Mouse (Mus musculus): ENCODE data around the gene Chmp4b.

Chmp4b gene

DNA sequence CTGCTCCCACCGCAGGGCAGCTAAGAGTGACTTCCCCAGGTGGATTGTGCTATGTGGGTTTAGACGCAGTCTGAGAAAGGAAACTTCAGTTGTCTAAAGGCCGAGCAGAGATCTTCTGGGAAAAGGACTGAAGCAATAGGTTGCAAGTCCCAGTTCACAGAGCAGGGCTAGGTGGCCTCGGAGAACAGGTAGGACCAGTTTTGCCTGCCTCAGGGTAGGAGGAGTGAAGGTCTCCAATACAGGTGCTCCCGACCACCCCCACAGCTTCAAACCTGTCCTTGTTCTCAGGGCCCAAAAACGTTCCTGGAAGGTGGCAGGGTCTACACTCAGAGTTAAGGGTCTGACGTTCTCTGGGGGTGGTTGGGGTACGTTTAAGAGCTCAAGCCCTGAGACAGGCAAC lies at the start of gene Chmp4b:
TSS of gene Chmp4b (plus strand) at position 343 of the 400 bp plus-strand sequence.
- DNase-seq: peak; percentile 77

DNA sequence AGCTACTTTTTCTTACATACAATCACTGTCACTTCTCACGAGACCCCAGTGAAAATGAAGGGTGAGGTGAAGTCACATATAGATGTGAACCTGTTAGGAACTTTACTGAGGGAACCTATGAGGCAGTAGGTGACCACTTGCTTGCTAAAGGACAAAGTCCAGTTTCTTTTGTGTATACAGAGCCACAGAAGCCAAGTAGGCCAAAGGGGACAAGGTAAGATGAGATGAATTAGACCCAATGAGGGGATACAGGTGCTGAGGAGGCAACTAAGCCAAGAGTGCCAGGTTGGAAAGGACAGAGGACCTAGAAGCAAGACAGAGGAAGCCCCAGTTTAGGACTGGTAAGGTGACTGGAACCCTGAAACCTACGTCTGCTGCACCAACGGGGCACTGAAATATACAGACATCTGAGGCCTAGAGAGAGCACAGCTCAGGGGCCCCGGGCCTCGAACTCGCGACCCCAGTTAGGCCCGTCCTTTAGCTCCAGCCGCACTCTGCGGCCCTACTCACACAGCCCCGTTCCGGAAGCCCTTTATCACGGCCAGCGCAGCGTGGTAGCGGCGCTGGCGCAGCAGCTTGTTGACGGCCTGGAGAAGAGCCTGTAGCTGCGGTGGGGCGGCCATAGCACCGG lies 48.4 kb upstream of the Chmp4b start:
- DNase-seq: peak; percentile 60

DNA sequence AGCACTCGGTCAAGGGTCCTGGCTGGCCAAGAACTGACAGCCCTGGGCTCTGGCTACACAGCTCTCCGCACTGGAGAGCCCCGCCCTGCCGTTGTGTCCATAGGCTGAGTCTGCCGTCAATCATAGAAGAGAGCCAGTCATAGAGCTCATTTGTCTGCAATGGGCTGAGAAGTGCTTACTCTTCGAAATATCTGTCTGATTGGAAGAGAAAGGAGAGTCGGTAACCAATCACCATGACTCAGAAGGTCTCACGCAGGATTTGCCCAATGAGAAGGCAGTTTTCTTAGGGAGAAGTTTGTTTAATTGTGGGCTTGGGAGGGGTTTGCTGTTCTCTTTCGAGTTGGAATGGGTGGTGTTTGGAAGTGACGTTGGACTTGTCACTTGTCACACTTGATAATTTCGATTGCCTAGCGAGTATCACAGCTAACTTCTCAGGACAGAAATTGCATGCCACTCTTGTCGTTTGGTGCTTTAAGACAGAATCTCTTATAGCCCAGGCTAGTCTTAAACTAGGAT lies 47.8 kb upstream of the Chmp4b start, which contains the start of gene Pxmp4:
TSS of gene Pxmp4 (minus strand) at position 71 of the 516 bp plus-strand sequence.
- DNase-seq: peak; percentile 99

DNA sequence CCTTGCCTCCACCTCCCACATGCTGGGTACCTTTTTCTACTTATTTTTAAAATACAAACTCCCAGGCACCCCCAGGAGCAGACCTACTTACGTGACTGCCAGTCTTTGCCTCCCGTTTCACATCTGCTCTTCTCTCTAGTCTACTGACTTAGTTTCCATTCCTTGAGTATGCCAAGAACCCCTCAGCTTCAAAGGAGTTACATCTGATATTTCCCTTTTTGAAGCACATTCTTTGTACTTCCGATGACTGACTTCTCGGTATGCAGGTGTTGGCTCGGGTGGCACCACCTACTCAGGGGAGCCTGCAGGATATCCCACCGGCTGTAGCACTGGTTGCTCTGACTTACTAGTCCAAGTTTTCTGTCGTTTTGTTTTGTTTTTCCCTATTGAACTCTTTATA lies 47.3 kb upstream of the Chmp4b start:
- no peak for DNase-seq

DNA sequence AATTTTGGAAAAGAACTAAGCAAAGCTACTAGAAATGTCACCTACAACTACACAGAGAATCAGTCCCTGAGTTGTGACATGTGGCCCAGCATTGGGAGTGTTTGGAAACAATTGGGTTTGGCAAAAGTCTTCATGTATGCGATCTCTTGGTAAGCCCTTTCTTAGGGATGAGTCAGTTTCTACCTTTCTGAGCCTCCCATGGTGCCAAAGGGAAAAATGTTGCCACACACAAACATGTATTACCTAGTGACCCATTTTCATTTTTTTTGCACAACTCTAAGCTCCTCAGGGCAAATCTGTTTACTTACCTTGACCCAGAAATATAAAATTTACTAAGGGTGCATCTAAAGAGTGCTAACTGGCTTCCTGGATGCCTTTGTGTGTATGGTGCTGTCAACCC lies 44.5 kb upstream of the Chmp4b start:
- DNase-seq: no peak

DNA sequence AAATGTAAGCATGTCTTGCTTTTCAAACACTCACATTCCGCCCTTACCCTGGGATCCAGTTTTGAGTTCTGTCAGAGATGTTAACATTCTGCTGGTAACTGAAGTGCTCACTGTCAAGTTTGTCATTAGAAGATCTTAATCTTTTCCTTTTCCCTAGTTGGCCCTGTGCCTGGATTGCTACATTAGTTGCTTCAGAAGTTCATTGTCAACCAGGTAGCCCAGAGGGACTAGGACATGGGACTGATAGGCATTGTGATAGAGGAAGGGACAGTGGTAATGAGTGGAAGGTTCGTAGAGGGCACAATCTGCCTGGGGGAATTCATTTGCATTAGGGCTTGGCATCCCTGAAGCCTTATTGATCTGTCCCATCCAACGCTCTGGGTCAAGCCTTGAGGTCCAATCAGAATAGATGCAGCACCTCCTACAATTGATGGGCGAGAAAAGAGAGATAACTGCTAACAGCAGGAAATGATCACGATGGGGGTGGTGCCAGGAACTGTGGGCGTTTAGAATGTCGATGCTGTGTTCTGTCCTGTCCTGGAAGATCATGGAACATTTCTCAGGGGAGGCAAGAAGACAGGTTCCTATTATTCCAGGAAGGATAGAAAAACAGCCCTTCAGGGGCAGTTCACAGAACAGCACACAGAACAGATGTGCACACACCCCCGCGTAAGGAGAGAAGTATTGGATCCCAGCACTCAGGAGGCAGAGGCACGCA lies 42.3 kb upstream of the Chmp4b start:
- DNase-seq: no peak

DNA sequence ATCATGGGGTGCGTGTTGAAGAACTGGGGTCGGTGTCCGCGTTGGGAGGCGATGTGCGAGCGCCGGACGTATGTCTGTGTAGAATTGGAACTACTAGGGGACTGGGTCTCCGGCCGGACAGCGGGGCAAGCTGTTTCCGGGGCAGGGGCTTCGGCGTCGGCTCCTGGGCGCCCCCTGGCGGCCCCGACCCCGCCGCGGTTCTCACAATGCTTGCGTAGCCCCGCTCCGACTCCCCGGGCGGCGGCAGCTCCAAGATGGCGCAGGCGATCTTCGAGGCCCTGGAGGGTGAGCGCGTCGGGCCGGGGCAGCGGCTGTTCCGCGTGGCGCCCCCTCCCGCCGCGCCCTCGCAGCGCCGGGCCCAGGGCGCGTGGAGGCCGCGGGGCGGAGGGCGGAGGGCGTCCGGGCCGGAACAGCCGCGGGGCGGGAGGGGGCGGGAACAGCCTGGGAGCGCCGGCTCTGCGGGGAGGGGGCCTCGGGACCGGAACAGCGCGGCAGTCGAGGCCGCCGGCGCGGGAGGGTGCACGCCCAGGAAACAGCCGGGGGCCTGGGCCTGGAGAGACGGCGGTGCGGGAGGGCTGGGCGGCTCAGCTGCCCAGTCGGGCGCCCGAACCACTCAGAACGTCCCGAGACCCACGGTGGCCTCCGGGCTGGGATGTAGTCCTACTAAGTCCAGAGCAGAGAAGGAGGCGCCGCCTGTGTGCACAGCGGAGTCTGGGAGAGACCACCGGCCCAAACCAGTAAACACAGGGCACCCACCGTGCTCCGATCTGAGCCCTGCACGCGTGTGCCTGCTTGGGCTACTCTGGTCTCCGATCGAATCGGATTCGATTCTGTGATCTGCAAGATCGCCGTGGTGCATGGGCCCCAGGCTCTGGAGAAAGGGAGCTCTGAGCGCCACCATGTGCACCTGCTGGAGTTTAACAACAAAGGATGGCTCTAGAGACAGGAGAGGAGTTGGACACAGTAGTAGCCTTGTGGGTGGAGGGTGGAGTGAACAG lies 38.1 kb upstream of the Chmp4b start, which contains the start of the genes Zfp341 and 4930519P11Rik:
TSS of gene Zfp341 (plus strand) at position 180 of the 998 bp plus-strand sequence.
TSS of gene 4930519P11Rik (minus strand) at position 320 of the 998 bp plus-strand sequence.
- DNase-seq: peak; percentile 94

DNA sequence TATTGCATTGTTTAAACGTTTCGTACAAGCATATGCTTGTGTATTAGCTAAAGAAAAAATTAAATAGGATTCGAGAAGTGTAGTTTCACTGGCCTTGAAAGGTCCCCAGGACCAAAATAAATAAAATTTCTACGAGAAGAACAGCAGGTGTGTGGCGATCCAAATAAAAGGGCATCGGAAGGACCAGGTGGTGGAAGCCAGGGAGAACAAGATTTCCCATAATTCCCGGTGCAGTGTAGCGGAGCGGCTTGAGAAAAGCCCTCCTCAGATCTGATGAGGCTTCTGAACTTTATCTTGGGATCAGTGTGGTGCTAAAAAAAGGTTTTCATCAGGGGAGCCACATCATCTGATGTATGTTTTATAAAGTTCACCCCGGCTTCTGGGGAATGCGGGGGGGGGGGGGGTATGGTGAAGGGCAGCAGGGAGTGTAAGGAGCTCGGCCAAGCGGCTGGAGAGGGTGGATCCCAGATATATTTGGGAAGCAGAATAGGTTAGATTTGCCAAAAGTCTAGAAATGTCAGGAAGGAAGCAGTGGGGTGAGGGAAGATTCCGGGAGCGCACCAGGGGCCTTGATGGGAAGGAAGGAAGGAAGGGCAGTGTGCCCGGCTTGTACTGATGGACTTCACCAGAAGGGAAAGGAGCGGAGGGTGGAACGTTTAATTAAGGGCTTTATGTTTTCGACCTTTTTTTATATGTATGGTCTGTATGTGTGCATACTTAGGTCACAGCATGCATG lies 36.5 kb upstream of the Chmp4b start:
- DNase-seq: peak; percentile 33

DNA sequence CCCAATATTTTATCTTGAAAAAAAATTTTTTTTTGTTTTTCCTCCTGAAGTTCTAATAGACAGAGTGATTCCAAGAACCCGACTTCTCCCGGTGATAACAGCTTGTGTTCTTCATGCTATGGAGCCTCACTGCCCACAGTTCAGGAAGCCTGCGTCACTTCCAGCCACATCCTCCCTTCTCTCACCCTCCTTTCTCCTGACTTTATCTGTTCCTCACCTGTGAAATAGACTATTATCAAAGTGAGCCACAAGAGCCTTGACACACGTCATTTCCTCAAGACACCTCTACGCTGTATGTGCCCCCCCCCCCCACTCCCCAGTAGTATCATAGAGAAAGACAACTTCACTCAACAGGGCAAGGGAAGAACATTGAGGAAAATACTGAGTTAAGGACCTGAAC lies 35.8 kb upstream of the Chmp4b start:
- no peak for DNase-seq

DNA sequence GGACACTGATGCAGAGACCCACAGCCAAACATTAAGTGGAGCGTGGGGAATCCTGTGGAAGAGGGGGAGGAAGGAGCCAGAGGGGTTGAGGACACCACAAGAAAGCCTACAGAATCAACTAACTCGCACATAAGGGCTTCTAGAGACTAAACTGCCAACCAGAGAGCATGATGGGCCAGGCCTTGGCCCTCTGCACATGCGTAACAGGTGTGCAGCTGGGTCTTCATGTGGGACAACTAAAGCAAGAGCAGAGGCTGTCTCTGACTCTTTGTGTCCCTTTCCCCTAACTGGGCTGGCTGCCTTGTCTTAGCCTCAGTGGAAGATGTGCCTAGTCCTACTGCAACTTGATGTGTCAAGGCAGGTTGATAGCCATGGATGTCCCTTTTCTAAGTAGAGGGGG lies 34.4 kb upstream of the Chmp4b start:
- no peak for DNase-seq

DNA sequence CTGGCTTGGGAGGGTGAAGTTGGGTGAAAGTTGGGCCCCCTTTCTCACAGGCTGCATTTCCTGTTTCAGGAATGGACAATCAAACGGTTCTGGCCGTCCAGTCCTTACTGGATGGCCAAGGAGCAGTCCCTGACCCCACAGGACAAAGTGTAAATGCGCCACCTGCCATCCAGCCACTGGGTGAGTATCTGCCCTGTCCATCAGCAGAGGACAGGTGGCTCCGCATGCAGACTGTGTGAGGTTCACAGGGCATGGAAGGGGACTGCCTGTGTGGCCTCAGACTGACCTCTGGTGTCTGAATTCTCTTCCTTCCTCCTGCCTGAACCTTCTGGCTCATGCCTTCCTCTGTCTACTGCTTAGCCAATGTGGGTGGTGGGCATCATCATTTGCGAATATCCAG lies 29.8 kb upstream of the Chmp4b start:
- peak; percentile 33 for DNase-seq

DNA sequence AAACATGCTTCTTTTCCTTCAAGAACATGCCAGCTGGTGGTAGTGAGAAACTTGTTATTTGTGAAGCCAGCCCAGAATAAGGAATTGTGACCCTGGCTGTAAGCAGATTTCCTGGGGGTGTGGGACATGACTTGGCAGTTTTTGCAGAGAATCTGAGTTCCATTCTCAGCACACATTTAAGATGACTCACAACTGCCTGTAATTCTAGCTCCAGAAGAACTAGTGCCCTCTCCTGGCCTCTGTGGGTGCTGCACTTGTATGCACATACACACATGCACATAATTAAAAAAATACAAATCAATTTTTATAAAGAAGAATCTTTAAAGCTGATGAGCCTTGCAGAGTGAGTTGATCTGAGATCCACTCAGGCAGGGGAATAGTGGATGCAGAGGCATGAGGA lies 27.4 kb upstream of the Chmp4b start:
- no peak for DNase-seq

DNA sequence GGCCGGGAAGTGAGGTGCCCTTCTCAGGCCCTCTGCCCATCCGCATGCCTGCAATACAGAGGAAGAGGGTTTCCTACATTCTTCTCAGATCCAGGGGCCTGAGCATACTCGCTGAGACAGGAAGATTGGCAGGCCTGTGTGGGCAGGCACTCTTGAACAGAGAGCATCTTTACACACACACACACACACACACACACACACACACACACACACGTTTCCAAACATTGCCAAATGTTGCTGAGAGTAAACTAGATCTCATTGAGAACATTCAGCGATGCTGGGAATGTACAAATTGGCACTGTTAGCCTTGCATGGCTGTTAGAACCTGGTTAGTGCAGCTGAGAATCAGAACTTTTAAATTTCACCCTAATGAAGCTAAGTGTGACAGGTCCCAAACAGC lies 21.0 kb upstream of the Chmp4b start:
- DNase-seq: no peak

DNA sequence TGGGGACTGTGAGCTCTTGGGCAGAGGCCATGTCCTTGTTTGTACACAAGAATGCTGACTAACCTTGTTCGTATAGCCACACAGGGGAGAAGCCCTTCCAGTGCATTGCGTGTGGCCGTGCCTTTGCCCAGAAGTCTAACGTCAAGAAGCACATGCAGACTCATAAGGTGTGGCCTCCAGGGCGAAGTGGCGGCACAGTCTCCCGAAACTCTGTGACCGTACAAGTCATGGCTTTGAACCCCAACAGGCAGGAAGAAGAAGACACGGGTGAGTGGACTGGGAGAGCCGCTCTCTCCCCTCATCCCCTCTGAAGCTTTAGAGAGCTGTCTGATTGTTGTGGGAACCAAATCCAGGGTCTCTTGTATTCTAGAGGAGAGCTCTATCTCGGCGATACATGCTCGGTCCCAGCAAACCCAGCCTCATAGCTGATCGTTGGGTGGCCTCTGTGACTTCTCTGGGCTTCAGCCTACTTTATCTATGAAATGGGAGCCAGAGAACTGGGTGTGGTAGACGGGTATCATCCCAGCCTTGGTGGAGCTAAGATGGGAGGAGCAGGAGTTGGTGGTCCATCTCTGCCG lies 19.2 kb upstream of the Chmp4b start:
- DNase-seq: no peak

DNA sequence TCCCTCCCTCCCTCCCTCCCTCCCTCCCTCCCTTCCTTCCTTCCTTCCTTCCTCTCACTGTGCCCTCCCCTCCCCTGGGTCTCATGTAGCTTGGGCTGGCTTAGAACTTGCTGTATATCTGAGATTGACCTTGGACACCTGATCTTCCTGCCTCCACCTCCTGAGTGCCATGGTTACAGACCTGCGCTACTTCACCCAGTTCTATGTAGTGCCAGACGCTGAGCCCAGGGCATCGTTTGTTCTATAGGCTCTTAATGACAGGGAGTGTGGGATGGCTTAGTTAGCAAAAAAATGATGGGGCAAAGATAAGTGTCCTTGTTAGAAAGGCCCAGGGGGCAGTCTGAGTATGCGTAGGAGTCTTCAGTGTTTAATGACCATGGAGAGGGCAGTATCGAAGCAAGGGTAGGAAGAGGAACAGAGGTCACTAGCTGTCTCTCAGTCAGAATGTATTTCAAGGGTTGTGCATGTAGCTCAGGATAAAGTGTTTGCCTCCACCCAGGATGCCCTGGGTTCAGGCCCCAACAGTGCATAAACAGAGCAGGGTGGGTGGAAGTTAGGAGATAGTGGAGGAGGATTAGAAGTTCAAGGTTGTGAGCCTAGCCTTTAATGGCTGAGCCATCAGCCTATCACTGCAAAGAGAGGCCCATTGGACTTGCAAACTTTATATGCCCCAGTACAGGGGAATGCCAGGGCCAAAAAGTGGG lies 18.3 kb upstream of the Chmp4b start:
- no peak for DNase-seq

DNA sequence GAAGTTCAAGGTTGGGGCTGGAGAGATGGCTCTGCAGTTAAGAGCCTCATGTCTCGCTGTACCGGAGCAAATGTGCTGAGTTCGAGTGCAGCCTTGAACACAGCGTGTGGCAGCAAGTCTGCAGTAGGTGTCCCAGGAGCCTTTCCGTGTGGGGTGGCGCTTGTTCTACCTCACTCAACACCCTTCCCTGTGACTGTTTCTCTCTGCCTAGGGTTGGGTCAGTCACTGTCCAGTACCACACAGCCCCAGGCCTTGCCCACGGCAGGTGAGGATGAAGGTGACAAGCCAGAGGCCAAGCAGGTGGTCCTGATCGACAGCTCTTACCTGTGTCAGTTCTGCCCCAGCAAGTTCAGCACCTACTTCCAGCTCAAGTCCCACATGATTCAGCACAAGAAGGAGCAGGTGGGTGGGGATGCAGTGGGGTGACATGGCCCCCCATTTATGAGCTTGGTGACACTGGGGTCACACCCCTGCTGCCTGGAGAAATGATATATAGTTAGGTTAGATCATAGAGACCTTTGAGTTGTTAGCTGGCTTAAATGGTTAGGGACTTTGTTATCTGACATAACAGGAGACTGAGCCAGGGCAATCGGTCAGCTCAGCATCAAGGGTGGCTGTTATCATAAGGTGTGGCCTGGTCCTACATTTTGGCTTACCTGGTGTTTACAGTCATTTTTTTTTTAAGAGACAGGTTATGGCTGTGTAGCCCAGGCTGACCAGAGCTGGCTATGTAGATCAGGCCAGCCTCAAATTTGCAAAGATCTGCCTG lies 17.4 kb upstream of the Chmp4b start:
- DNase-seq: no peak

DNA sequence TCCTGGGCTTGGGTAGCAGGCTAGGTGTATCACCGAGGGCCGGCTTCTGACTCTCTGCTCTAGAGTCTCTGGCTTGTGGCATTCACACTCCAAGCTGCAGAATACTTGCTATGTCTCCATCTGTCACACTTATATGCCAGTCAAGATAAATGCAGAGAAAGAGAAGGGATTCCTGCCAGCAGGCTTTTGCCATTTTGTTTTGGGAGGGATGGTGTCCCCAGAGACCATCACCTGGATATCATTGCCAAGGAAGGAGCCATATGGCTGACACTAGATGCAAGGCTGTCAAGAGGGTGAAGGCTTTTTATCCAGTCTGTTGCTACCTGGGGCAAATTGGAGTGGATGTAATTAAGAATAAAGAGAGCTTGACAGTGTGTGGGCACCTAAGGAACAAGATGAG lies 15.7 kb upstream of the Chmp4b start:
- DNase-seq: no peak

DNA sequence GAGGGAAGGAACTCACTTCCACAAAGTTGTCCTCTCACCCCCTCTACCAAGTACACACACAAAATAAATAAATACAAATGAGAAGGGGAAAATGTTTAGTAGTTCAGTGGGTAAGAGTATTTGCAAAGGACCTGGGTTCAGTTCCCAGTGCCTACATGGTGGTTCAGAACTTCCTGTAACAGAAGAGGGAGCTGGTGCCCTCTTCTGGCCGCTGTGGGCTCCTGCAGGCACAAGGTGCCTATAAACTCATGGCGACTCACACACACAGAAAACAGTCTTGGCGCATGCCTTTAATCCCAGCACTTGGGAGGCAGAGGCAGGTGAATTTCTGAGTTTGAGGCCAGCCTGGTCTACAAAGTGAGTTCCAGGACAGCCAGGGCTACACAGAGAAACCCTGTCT lies 13.0 kb upstream of the Chmp4b start:
- DNase-seq: no peak

DNA sequence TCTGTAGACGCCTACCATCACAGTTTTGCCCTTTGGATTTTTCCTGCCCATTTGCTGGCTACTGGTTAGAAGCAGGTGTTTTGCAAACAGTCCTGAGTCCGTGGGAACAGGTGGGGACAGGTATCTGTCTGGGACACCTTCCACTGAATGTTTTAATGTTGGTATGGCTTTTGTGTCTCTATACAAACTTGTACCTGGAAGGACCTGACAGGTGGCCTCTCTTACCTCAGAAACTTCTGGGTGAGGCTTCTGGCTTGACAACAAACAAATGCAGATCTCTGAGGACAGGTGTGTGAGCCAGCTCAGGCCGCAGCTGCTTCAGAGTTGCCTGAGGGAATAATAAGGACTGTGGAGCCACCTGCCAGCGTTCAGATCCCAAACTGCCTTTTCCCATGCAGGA lies 12.4 kb upstream of the Chmp4b start:
- no peak for DNase-seq

DNA sequence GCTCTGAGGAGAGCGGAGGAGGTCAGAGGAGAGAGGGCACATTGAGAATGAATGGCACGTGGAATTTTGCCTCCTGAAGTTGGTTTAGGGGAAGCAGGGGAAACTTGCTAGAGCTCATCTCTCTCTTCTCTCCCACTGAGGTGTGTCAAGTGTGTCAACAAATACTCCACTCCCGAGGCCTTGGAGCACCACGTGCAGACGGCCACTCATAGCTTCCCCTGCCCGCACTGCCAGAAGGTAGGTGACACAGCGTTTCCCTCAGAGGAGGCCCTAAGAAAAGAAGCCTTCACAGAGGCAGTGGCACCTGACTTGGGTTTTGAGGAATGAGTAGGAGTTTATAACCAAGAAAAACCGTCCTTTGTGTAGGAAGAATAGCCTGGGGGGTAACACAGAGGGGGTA lies 10.3 kb upstream of the Chmp4b start:
- no peak for DNase-seq

Measured in kidney, postnatal 14 days (tissue).